Mouse (Mus musculus): ENCODE measurements at regions not wholly inside any gene's neighbourhood (a gene's known extent, or its start where the extent isn't known, plus 50 kb on each side); places are given as distances from the start of the nearest gene placed in this dataset.

GRCm38 (mm10) chr2:74945185-74945749 is 119.7 kb downstream of the Mtx2 start:
- TF ChIP-seq POLR2A (IDR thresholded peaks at IDR 0.05; ENCODE audit: control insufficient read depth, extremely low read depth, insufficient read depth, low read length, poor library complexity) (no peak), CTCF (IDR thresholded peaks at IDR 0.05; ENCODE audit: borderline replicate concordance, control insufficient read depth, extremely low read depth, insufficient read depth, low read length, poor library complexity) (no peak)
